Mouse (Mus musculus) spleen, embryonic (tissue): ENCODE data around the gene Frat1.

Source experiments
- CTCF ChIA-PET: fragments of 350-600 bp; sonication (Branson Sonifier 250); formaldehyde crosslinking; loops from one replicate; lab custom pipeline; 2022; lab: Charles Lee

Frat1 gene

DNA sequence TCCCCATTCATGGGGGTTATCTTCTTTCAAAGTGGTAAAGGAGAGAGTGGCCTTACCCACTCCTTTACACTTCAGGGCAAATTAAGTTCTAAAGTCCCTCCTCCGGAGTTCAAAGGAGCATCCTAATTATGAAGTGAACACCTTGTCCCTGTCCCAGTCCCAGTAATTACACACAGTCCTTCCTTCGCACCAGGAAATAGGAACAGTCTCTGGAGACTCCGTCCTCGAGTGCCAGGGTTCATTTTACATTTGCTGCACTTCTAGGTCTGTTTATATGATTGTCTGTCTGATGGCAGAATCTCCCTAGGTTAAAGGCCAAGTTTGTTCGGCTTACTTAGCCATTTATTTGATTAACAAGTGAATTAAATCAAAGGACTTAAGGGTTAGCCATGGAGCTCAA lies 13.4 kb upstream of the Frat1 start:
- CTCF ChIA-PET = no interaction called here

DNA sequence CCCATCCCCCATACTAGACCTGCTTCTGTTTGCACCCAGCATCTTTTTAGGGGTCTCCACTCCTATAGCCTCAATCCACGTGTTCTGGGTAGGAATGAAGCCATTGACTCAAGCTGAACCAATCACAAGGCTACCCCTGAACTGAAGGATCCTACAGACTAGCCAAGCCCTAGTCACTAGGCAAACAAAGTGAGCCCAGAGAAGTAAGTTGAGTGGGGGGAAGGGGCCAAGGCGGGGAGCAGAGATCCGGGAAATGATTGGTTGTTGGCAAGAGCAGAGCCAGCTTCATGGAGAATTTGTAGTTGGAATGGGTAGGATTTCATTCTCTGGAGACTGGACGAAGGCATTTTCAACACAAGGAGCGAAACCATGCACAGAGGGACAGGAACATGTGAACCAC lies 12.9 kb upstream of the Frat1 start:
- CTCF ChIA-PET = no interaction called here

DNA sequence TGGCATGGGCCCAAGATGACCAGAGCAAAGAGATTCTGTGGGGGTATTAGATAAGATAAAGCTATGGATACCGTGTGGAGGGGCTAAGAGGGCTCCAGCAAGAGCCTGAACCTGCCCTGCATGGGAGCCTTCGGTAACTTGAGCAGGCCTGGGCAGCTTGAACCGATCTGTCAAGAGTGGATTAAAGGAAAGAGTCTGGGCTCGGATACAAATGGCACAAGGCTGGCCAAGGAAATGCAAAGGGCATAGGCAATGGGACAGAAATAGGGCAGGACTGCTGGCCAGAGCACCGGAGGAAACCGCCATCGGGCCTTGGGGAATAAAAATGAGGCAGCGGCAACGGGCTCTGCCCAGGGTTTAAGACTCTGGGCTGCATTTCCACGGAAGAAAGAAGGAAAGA lies 12.4 kb upstream of the Frat1 start:
- CTCF ChIA-PET = no interaction called here

DNA sequence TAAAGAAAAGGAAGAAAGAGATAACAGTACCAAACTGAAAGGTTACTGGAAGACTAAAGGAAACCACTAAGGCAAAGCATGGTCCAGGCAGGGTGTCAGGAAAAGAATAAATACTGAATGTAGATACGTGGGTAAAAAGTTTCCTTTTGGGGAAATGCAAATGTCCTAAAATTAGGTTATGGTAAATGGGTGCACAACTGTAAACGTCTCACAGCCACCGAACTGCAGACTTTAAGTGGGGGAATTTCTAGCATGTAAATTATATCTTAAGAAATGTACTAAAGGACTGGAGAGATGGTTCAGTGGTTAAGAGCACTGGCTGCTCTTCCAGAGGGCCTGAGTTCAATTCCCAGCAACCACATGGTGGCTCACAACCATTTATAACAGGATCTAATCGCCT lies 11.0 kb upstream of the Frat1 start:
- CTCF ChIA-PET = no interaction called here

DNA sequence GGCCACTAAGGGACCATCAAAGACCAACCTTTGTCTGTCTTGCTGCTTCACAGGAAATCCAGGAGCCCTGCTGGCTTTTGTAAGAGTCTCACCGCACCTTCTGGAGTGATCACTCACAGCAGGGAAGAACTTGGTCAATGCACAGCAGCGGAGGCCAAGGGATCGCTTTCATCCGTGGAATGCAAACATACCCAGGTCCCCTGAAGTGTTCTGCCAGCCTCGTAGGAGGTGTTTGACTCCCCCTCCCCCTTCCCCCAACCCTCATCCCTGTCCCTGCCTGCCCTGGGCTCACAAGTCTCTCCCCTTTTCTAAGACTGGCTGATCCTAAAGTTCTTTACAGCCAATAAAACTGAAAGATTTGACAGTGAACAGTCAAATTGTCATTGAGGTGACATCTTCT lies 8.3 kb upstream of the Frat1 start:
- CTCF ChIA-PET = no interaction called here

DNA sequence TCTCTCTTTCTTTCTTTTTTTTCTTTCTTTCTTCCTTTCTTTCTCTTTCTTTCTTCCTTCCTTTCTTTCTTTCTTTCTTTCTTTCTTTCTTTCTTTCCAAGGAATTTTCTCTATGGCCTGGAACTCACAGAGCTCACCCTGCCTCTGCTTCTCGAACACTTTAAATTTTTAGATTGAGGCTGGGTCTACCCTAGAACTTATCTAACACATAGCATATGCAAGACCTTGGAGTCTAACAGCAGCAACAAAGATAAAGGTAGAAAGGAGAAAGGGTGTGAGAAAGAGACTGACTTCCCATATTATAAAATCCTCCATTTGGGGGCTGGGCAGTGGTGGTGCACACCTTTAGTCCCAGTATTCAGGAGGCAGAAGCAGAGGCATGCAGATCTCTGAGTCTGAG lies 7.2 kb upstream of the Frat1 start:
- CTCF ChIA-PET = no interaction called here

DNA sequence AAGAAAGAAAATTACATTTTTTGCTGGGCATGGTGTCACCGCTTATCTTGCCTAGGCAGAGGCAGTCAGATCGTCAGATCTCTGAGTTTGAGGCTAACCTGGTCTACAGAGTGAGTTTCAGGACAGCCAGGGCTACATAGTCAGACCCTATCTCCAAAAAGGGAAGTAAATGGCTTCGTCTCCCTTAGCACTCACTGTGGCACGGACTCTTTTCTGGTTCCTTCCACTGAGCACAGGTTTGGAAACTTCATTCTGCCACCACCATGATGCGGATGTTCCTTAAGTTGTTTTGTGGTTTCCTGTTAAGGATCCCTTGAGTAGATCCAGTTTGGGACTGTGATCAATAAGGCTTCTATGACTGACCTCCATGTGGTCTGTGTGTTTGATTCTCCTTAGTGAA lies 4.8 kb upstream of the Frat1 start:
- CTCF ChIA-PET = interaction anchor here (0.6 kb wide), 1 partner anchor 24 kb away, joined by 4 read pairs; no protein-coding TSS in a partner anchor

DNA sequence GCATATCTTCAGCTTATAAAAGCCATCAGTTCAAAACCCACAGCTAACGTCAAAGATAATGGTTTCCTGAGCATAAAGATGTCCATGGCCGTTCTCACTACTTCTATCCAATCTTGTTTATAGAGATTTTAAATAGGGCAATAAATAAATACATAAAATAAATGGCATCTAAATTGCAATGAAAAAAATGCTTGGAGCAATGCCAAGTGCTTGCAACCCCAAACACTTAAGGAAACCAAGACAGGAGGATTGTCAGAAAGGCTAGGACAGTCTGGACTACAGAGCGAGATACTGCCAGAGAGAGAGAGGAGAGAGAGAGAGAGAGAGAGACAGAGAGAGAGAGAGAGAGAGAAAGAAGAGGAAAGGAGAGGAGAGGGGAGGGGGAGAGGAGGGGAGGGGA lies 3.2 kb upstream of the Frat1 start:
- CTCF ChIA-PET = no interaction called here

DNA sequence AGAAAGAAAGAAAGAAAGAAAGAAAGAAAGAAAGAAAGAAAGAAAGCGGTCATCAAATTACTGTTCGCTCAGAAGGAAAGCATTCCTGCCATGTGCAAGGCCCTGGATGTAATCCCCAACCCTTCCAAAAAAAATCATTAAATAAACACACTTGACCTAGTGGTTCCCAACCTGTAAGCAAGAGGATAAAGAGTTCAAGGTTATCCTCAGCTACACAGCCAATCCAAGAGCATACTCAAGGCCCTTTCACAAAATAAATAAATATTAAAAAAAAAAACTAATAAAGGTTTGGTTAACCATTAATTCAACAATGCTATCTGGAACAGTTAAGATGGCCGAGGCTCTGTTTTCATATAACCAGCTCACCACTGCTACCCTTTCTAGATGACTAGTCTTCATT lies 829 bp upstream of the Frat1 start:
- CTCF ChIA-PET = interaction anchor here (0.9 kb wide), 1 partner anchor 22 kb away, joined by 3 read pairs; no protein-coding TSS in a partner anchor

DNA sequence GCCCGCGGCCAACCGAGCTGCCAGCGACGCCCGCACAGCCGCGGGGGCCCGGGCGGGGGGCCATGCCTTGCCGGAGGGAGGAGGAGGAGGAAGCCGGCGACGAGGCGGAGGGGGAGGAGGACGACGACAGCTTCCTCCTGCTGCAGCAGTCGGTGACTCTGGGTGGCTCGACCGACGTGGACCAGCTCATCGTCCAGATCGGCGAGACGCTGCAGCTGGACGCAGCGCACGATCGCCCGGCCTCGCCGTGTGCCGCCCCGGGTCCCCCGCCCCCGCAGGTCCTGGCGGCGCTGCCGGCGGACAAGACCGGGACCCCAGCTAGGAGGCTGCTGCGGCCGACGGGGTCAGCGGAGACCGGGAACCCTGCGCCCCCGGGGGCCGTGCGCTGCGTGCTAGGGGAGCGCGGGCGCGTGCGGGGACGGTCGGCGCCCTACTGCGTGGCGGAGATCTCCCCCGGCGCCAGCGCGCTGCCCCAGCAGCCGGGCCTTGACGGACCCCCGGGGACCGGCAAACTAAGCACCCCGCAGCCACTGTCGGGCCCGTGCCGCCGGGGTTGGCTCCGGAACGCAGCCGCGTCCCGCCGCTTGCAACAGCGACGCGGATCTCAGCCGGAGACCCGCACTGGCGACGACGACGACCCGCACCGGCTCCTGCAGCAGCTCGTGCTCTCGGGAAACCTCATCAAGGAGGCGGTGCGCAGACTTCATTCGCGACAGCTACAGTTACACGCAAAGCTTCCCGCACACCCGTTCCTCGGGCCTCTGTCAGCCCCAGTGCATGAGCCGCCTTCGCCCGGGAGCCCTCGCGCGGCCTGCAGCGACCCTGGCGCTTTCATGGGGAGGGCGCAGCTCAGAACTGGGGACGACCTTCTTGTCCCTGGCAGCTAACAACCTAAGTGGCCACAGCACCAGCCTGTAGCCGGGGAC lies 599 bp downstream of the Frat1 start:
- CTCF ChIA-PET = interaction anchor here (0.6 to 1.4 kb wide), 2 partner anchors 16 to 28 kb away, joined by 3 read pairs; no protein-coding TSS in a partner anchor

DNA sequence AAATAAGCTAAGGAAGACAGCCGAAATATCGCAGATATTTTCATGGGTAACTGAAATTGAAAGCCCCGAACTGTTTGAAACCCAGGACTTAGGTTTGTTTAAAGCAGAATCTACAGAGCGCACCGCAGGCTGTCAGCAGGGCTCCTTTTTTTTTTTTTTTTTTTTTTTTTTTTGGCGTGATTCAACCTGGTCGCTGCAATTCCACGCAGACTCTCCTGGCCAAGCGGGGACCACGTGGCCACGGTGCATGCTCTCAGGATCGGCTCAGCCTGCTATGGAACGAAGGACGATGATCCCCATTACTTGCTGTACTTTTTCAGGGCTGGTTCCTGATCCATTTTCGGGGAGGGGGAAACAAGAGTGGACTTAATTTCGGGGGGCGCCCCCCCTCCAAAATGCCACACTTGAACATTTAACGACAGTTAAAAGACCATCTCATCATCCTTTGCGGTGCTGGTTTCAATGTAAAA lies 1.4 kb downstream of the Frat1 start:
- CTCF ChIA-PET = interaction anchor here (1.4 kb wide), 1 partner anchor 16 kb away, joined by 3 read pairs; no protein-coding TSS in a partner anchor

DNA sequence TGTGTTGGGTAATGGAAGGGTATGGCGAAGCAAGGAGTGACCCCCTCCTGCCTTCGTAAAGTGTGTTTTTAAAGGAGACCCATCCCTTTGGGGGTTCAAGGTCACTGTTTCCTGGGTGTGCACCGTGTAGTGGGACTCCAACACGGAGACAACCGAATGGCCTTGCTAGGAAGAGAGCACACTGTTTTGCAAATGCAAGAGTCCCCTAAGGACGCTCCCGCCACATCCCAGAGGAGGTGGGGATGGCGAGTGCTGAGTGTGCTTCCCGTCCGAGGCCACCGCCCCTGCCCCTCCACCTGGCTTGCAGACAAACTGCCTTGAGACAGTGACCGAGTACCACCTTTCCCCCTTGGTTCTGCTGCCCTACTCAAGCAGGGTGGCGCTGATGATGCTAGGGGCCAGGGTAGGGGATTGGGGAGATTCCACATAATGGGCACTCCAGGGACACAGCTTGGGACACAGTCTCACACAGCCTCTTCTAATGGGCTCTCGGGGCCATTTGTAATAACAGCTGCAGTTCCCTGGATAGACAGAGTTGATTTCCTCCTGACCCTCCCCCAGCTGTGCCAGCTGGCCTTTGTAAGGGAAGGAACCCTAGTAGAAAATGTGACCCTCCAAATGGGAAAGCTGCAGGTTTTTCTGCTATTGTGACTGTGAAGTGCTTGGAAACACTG lies 2.1 kb downstream of the Frat1 start:
- CTCF ChIA-PET = no interaction called here

DNA sequence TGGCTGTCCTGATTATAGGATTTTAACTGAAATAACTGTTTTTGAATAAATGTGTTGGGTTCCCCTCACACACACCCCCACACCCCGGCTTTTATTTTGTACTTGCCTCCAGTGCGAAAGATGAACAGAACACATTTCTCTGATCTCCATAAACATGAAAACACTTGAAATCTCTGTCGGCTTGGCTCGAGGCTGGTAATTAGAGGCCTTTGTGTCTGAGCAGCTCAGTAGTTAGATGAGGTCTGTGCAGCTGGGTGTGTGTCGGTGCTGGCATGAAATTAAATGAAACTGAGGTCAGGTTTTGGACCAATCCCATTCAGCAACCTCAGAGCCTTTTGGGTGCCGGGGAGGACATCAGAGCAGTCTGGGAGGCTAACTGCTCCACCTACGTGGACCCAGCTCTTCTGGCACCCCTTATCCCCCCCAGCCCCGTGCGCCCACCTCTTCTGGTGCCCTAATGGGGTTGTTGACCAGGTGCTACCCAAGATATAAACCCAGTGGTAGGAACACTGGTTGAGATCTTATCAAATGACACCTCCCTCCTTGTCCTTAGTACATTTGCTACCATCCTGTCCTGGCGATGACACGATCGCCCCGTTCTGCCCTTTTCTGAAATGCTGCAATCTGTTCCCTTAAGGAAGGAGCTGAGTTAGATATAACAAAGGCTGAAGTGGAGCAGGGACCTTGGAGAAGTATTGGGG lies 2.9 kb downstream of the Frat1 start:
- CTCF ChIA-PET = interaction anchor here (0.7 kb wide), 1 partner anchor 28 kb away, joined by 5 read pairs; no protein-coding TSS in a partner anchor

DNA sequence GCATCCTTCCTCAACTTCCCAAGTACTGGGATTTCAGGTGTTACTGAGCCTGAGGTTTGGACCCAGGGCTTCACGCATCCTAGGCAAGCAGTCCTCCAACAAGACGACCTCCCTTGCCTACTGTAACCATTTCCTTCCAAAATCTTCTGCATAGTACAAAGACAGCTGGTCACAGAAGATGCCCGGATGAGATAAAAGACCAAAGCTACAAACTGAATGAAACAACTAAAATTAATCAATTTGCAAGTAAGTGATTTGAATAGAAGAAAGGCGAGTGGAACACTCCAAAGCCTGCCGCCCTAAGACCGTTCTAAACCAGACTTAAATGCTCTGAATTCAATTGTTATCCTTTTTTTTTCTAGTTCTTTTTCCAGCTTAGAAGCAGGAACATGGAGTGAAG lies 5.6 kb downstream of the Frat1 start:
- CTCF ChIA-PET = no interaction called here

DNA sequence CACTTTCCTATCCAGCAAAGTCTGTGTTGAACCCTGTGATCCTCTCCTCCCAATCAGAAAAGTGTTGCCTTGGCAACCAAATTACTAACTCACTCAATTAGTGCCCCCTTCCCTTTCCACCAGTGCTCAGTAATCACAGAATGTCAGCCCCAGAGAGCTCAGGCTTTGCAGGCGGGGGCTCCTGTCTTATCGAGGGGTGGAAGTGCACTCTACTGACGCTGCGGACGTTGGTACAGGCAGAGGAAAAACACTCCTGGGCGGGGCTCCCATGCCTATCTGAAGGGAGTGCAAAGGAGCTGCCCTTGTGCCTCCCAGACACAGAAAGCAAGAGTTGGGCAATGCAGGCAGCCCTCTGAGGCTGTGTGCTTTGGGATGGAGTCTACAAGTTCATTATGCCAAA lies 6.0 kb downstream of the Frat1 start:
- CTCF ChIA-PET = no interaction called here

DNA sequence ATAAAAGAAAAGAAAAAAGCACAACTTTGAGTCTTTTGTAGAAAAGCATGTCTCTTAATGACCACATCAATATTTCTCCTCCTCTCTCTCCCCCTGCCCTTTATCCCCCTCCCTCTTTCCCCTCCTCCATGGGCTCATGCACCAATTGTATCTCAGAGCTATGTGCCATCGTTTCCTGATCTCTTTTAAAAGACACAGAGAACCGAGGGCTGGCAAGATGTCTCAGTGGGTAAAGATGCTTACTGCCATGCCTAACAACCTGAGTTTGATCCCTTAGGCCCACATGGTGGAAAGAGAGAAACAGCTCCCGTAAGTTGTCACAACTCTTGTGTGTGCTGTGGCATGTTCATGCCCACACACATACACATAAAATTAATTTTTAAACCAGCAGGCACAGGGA lies 6.9 kb downstream of the Frat1 start:
- CTCF ChIA-PET = interaction anchor here (0.6 kb wide), 1 partner anchor 19 kb away, joined by 10 read pairs; no protein-coding TSS in a partner anchor

DNA sequence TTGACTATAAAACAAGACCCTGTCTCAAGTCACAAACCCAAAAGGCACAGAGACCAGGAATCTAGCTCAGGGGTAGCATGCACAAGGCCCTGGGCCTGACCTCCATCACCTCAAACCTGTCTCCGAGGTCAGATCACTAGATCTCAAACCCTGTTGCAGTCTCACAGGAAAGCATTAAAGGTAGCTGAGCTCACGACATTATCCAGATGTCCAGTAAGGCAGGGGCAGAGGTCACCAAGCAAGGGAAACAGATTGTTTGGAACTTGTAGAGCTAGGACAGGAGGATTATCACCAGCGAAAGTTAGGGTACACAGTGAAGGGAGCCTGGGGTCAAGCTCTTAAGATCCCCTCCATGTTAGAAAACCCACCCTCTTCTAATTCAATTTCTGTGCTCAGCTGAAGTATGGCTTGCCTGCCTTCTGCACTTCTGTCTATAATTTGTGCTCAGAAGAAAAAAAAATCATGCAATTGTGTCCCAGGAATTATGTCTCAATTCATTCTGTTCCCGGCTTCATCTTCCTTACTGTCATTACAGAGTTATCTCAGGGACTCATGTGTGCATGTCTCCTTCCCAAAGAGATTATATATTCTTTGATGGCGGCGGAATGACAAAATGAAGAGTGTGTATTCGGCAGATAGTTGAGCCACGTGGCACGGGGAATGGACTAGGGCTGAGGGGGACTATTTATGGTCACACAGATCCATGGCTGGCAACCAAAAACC lies 7.6 kb downstream of the Frat1 start:
- CTCF ChIA-PET = interaction anchor here (0.6 kb wide), 1 partner anchor 19 kb away, joined by 10 read pairs; no protein-coding TSS in a partner anchor

DNA sequence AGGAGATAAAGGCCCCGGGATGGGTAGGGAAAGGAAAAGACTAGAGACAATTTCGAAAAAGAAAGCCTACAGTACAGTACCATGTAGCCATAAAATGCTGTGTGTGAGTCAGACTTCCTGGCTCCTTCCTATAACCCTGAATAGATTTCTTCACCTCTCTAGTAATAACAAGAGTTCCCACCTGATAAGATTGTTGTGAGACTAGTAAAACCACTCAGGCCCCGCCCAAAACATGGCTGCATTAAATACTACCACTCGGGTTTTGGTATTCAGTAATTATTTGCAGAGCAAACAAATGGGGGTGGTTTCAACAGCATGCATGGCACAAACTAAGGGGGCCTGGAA lies 8.1 kb downstream of the Frat1 start:
- CTCF ChIA-PET = no interaction called here

DNA sequence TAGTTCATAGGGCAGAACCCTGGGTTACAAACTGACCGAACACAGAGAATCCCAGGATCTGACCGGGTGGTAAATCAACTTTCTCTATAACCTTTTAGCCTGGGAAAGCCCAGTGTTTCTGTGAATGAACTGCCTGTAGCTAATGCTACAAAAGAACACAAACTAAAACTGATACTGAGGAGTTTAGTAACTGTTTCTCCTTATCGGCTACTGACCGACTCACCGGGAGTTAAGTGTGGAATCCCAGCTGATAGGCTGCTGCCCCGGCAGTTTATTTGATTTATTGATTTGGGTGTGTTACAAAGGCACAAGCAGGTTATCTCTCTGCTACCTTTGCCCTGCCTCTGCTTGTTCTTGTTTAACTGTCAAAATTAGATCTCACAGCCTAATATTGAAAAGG lies 9.0 kb downstream of the Frat1 start:
- CTCF ChIA-PET = no interaction called here

DNA sequence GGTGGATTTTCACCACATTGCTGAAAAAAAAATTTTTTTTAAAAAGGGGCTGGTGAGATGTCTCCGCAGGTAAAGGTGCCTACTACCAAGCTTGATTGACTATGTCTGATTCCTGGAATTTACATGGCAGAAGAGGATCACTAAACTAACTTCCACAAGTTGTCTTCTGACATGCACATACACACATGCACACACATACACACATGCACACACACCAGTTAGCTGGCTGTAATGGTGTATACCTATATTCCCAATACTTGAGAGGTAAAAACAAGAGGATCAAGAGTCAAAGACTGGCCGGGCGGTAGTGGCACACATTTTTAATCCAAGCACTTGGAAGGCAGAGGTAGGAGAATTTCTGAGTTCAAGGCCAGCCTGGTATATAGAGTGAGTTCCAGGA lies 9.9 kb downstream of the Frat1 start:
- CTCF ChIA-PET = no interaction called here

DNA sequence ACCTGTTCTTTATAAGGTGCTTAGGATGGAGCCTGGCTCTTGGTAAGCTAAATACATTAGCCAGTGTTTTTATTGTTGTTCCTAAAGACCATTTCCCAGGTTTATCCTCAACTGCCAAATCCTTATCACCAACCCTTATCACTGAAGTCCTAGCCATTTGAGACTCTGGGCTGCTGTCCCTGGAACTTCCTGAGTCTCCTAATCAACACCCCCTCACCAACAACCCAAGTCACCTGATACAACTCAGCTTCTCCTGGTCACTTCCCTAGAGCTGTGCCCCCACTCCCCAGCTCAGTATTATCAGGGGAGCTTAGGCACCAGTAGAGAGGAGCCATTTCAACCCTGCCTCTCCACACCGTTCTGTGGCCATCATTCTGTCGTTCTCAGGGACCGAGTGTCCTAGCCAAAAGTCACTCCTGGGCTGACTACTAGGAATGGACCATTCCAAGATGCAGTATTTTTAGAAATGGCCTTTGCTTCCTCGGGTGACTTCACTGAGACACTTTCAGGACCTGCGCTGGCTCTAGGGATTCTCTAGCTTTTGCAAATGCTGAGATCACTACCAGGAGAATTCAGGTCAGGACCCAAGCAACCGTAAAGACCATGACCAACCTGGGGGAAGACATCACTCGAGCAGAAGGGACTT lies 11.5 kb downstream of the Frat1 start:
- CTCF ChIA-PET = interaction anchor here (0.6 kb wide), 1 partner anchor 25 kb away, joined by 4 read pairs; no protein-coding TSS in a partner anchor
